Mouse (Mus musculus): ENCODE results near the gene Rnf43.

DNA sequence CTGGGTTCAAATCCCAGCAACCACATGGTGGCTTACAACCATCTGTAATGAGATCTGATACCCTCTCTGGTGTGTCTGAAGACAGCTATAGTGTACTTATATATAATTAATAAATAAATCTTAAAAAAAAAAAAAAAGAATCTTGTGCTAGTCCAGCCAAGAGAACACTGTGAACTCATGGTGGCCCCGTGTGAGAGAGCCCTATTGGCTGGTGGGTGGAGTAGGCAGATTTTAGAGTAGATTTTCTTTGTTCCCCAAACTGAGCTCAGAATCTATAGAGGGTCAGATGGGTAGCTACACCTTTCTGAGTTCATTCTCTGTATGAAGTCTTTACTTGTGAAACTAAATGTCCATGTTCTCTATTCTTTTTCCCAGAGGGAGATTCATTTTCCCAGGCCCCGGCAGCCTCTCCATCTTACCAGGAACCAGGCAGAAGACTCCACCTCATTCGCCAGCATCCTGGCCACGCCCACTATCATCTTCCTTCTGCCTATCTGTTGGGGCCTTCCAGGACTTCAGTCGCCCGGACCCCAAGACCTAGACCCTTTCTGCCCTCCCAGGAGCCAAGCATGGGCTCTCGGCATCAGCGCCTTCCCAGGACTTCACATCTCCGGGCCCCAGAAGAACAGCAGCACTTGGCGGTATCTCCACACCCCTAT, 68.3 kb downstream of the Rnf43 start:
- TF ChIP-seq TAL1 (IDR thresholded peaks at IDR 0.05; ENCODE audit: low read length) (no peak), GATA1 (IDR thresholded peaks at IDR 0.05; ENCODE audit: low read length) (no peak)
